Mouse (Mus musculus): ENCODE data around the gene Nyap1. TPM values are rescaled to one million over a fixed set of nuclear protein-coding genes. Genes with fewer than 3 reads are reported as not detected.

Gene Nyap1
- 5.7 and 7.0 TPM in 2 replicates for polyA plus RNA-seq (2011; ENCODE audit: insufficient read length, low read depth, missing spikeins)

GRCm38 (mm10) chr5:137741023-137741931 is at the start of gene Nyap1:
Gene Nyap1 (minus strand): TSS chr5:137741607.
- Histone ChIP-seq H3K4me1 (ENCODE audit: control insufficient read depth, insufficient read depth, low read length) (peaks cover 11% of the 10 kb centered on the region), H3K4me3 (ENCODE audit: insufficient read depth, low read length) (peak within 1 kb of the TSS; percentile 84)
- TF ChIP-seq CTCF (IDR thresholded peaks at IDR 0.05; ENCODE audit: borderline replicate concordance, insufficient read depth, low read length) (no peak; the same call in none of the 2 replicates), POLR2A (IDR thresholded peaks at IDR 0.05; ENCODE audit: low read depth, low read length) (peak; percentile 87)

DNA sequence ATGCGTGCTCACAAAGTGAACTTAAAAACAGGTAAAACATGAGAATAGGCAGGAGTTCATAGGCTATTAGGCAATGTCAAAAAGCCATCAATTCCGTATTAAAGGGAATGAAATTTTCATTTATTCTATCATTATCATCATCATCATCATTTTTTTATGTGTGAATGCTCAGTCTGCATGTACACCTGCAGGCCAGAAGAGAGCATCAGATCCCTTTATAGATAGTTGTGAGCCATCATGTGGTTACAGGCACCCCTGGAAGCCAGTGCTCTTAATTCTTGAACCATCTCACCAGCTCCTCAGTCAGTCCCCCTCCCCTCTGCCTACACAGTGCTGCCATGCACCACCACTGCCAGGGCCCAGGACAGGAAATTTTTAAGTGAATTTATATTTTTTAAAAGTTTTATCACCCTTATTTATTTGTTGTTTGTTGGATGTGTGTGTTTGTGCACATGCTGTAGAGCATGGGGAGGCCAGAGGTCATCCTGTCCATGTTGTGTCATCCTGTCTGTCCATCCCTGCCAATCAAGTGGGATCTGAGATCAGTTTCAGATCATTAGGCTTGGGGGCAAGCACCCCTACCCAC is 47.6 kb upstream of the Nyap1 start:
- Histone ChIP-seq H3K4me3 (ENCODE audit: insufficient read depth, low read length) (no peak overlapping the region), H3K4me1 (ENCODE audit: control insufficient read depth, insufficient read depth, low read length) (peaks cover 4% of the 10 kb centered on the region; the same call in 1 of the 2 replicates), H3K27ac (ENCODE audit: insufficient read depth, low read length) (no peak overlapping the region)
- TF ChIP-seq POLR2A (IDR thresholded peaks at IDR 0.05; ENCODE audit: low read depth, low read length) = no peak
- no peak for TF ChIP-seq CTCF (IDR thresholded peaks at IDR 0.05; ENCODE audit: borderline replicate concordance, insufficient read depth, low read length)

More at GRCm38 (mm10) chr5:137741023-137741931, at the start of gene Nyap1:
- no peak within 1 kb of the TSS for H3K27ac ChIP-seq (ENCODE audit: insufficient read depth, low read length)

GRCm38 (mm10) chr5:137788171-137788570 is 46.8 kb upstream of the Nyap1 start:
- no peak overlapping the region for H3K27ac ChIP-seq (ENCODE audit: insufficient read depth, low read length)
- H3K4me3 ChIP-seq (ENCODE audit: insufficient read depth, low read length) = no peak overlapping the region
- TF ChIP-seq POLR2A (IDR thresholded peaks at IDR 0.05; ENCODE audit: low read depth, low read length) (no peak), CTCF (IDR thresholded peaks at IDR 0.05; ENCODE audit: borderline replicate concordance, insufficient read depth, low read length) (no peak)
- H3K4me1 ChIP-seq (ENCODE audit: control insufficient read depth, insufficient read depth, low read length) = peaks cover 4% of the 10 kb centered on the region; the same call in 1 of the 2 replicates

GRCm38 (mm10) chr5:137787151-137787928 is 45.9 kb upstream of the Nyap1 start, which contains the start of the genes Mepce and Zcwpw1:
Gene Mepce (minus strand): TSS chr5:137787655.
Gene Zcwpw1 (plus strand): TSS chr5:137787798.
- H3K4me3 ChIP-seq (ENCODE audit: insufficient read depth, low read length) = peak within 1 kb of the TSS; percentile 71
- H3K27ac ChIP-seq (ENCODE audit: insufficient read depth, low read length) = peak within 1 kb of the TSS; percentile 84
- TF ChIP-seq POLR2A (IDR thresholded peaks at IDR 0.05; ENCODE audit: low read depth, low read length) = peak; percentile 73
- peak; percentile 74; the same call in 1 of the 2 replicates for TF ChIP-seq CTCF (IDR thresholded peaks at IDR 0.05; ENCODE audit: borderline replicate concordance, insufficient read depth, low read length)
- peaks cover 4% of the 10 kb centered on the region; the same call in 1 of the 2 replicates for H3K4me1 ChIP-seq (ENCODE audit: control insufficient read depth, insufficient read depth, low read length)

DNA sequence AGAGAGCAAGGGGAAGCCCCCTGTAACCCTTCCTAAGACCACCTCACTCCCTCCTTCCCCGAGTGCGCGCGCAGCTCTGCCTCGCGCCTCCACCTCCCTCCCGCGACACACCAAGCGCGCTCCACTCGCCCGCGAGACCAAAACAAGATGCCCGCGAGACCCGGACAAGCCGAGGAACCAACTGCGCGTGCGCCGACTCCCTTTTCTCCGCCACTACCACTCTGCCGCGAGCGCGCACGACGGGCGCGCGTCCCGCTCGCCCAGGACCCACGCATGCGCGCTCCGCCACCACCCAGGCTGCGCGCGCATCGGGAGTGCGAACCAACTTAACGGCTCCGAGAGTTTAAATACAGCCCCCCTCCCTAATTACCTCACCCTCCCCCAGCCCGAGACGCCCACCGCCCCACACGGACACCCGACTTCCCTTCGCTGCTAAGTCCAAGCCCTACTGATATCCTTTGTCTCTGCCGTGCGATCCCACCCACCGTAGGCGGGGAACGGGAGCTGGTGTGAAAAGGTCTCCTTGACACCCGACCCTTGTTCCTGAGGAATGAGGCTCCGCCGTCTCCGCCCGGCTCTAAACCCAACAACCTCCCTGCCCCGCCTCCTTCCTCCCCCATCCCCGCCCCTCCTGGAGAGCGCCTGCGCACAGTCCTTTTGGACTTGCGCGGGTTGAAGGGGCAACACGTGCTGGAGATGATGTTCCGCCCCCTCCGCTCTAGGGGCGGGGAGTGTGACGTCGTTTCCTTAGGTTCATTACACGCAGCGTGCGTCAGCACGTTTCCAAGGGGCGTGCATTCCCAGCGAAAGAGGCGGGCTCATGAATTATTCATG is 44.9 kb upstream of the Nyap1 start:
- TF ChIP-seq CTCF (IDR thresholded peaks at IDR 0.05; ENCODE audit: borderline replicate concordance, insufficient read depth, low read length) (no peak), POLR2A (IDR thresholded peaks at IDR 0.05; ENCODE audit: low read depth, low read length) (peak; percentile 98)
- peak overlapping the region; percentile 84 for H3K27ac ChIP-seq (ENCODE audit: insufficient read depth, low read length)
- peak overlapping the region; percentile 71 for H3K4me3 ChIP-seq (ENCODE audit: insufficient read depth, low read length)
- H3K4me1 ChIP-seq (ENCODE audit: control insufficient read depth, insufficient read depth, low read length) = peaks cover 4% of the 10 kb centered on the region; the same call in 1 of the 2 replicates

GRCm38 (mm10) chr5:137785164-137786031 is 44.0 kb upstream of the Nyap1 start:
- no peak for TF ChIP-seq CTCF (IDR thresholded peaks at IDR 0.05; ENCODE audit: borderline replicate concordance, insufficient read depth, low read length)
- TF ChIP-seq POLR2A (IDR thresholded peaks at IDR 0.05; ENCODE audit: low read depth, low read length) = no peak; the same call in 1 of the 2 replicates
- H3K4me3 ChIP-seq (ENCODE audit: insufficient read depth, low read length) = peak overlapping the region; percentile 71
- peaks cover 4% of the 10 kb centered on the region; the same call in 1 of the 2 replicates for H3K4me1 ChIP-seq (ENCODE audit: control insufficient read depth, insufficient read depth, low read length)
- peak overlapping the region; percentile 84 for H3K27ac ChIP-seq (ENCODE audit: insufficient read depth, low read length)

- no peak for TF ChIP-seq CTCF (IDR thresholded peaks at IDR 0.05; ENCODE audit: borderline replicate concordance, insufficient read depth, low read length)
- TF ChIP-seq POLR2A (IDR thresholded peaks at IDR 0.05; ENCODE audit: low read depth, low read length) = no peak
- Histone ChIP-seq H3K4me1 (ENCODE audit: control insufficient read depth, insufficient read depth, low read length) (peaks cover 7% of the 10 kb centered on the region), H3K4me3 (ENCODE audit: insufficient read depth, low read length) (peak overlapping the region; percentile 71), H3K27ac (ENCODE audit: insufficient read depth, low read length) (no peak overlapping the region)
These were observed 43.1 kb upstream of the Nyap1 start for GRCm38 (mm10) chr5:137784546-137784945.
